Mouse (Mus musculus) stomach, postnatal 0 days (tissue): ENCODE measurements at regions not wholly inside any gene's neighbourhood (a gene's known extent, or its start where the extent isn't known, plus 50 kb on each side); places are given as distances from the start of the nearest gene placed in this dataset.

Experiments used
- CTCF ChIP-seq: IDR thresholded peaks from 2 replicates; pipeline ENCODE4 v1.5.1; 2016; ENCODE audit warnings: antibody characterized with exemption, low read depth, mild to moderate bottlenecking, moderate library complexity
- EP300 ChIP-seq: optimal IDR thresholded peaks from 2 replicates; pipeline ENCODE3; 2016; ENCODE audit warnings: antibody characterized with exemption

GRCm38 (mm10) chr5:132959901-132960300 lies 416.8 kb upstream of the Auts2 start:
- TF ChIP-seq CTCF (no peak), EP300 (no peak)
